Mouse (Mus musculus) midbrain, embryonic 13.5 days (tissue): ENCODE data around the gene Tfip11. TPM values are rescaled to one million over a fixed set of nuclear protein-coding genes. Genes with fewer than 3 reads are reported as not detected.

ENCODE experiments used
- ATAC-seq: fragments of 200-750 bp; cut with Nextera tagmentation; 2 replicates; pipeline ENCODE4 v1.8.0; 2017; ENCODE audit warnings: mild to moderate bottlenecking, moderate TSS enrichment, moderate library complexity
- H3K27ac ChIP-seq: fragments of 300-500 bp; sonication (generic); 2 replicates; pipeline ENCODE4 v1.5.1; 2015; ENCODE audit warnings: inconsistent platforms, mild to moderate bottlenecking, moderate library complexity
- H3K27me3 ChIP-seq: fragments of 300-500 bp; sonication (generic); 2 replicates; pipeline ENCODE4 v1.6.1; 2015; ENCODE audit warnings: mild to moderate bottlenecking, inconsistent platforms
- H3K36me3 ChIP-seq: fragments of 300-500 bp; sonication (generic); 2 replicates; pipeline ENCODE4 v1.6.1; 2015; ENCODE audit warnings: mild to moderate bottlenecking, inconsistent platforms
- H3K4me1 ChIP-seq: fragments of 300-500 bp; sonication (generic); replicated peaks from 2 replicates; pipeline ENCODE4 v1.6.1; 2015; ENCODE audit warnings: inconsistent platforms
- H3K4me2 ChIP-seq: fragments of 300-500 bp; sonication (generic); replicated peaks from 2 replicates; pipeline ENCODE4 v1.6.1; 2015; ENCODE audit warnings: moderate library complexity, mild to moderate bottlenecking, inconsistent platforms
- H3K4me3 ChIP-seq: fragments of 300-500 bp; sonication (generic); replicated peaks from 2 replicates; pipeline ENCODE4 v1.5.1; 2015; ENCODE audit warnings: mild to moderate bottlenecking, inconsistent platforms
- H3K9ac ChIP-seq: fragments of 300-500 bp; sonication (generic); replicated peaks from 2 replicates; pipeline ENCODE4 v1.6.1; 2015; ENCODE audit warnings: mild to moderate bottlenecking, inconsistent platforms
- H3K9me3 ChIP-seq: fragments of 300-500 bp; sonication (generic); 2 replicates; pipeline ENCODE4 v1.6.1; 2016; ENCODE audit warnings: mild to moderate bottlenecking, inconsistent platforms
- WGBS: fragments of 180-500 bp; shearing (Covaris S2); methylation state at CpG from one replicate; pipeline ENCODE4 v1.1.7; 2015; 5-methylcytosine and 5-hydroxymethylcytosine counted together
- polyA plus RNA-seq: library from polyadenylated mRNA; unstranded; fragments of >200 nt; fragmentation: Nextera tagmentation; extraction: Ambion mirVana; gene quantifications from 2 replicates; pipeline ENCODE4 v1.2.1, GENCODE M21; 2015

Tfip11 gene
- polyA plus RNA-seq, 1 experiment from 2014 or later, result 36.3 TPM

DNA sequence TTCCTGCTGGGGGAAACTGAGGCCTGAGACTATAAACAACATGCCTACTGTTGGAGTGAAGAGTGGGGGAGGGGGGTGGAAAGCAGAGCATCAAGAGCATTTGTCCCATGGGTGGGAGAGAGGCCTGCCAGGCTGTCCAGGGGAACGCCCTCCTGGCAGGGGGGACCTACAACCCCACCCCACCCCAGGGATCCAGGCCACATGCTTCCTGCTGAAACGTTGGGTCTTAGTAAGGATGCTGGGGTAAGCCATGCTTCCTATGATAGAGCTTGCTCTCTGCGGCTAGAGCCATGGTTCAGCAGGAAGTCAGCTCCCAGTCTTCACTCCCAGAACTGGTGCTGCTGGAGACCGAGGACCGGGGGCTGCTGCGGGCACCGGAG, 42.0 kb upstream of the Tfip11 start:
- Histone ChIP-seq H3K27ac (no peak overlapping the region), H3K9ac (no peak overlapping the region), H3K4me3 (no peak overlapping the region), H3K4me1 (peaks cover 23% of the 10 kb centered on the region), H3K9me3 (no peaks in the 10 kb centered on the region), H3K4me2 (no peak overlapping the region), H3K27me3 (no peaks in the 10 kb centered on the region), H3K36me3 (no peaks in the 10 kb centered on the region)
- ATAC-seq, result no peak
- WGBS, result 83% methylated on average over 7 of the region's 7 CpGs

DNA sequence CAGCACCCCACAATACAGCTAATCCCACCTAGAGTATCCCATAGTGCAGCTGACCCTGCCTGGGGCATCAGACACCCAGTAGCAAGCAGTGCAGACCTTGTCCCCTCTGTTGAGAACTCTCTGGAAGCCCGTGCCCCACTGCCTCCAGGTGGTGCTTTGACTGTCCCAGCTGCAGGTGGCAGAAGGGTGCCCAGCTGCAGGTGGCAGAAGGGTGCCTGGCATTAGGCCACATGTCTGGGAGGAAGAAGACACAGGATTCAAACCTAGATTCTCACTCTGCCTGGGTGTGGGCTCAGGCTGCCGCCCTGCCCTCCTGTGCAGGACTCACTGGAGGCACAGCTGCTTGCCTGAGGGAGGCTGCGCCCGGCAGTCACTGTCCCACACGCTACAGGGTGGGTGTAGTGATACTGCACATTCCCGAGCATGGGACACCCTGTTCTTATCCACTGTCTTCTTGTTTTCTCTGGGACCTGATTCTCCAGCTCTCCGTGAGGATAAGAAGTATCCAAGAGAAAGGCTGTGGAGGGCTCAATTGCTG, 40.5 kb upstream of the Tfip11 start:
- Histone ChIP-seq H3K4me2 (no peak overlapping the region), H3K4me1 (peaks cover 10% of the 10 kb centered on the region), H3K27ac (no peak overlapping the region), H3K36me3 (no peaks in the 10 kb centered on the region), H3K27me3 (no peaks in the 10 kb centered on the region), H3K9me3 (no peaks in the 10 kb centered on the region), H3K9ac (no peak overlapping the region), H3K4me3 (no peak overlapping the region)
- WGBS, result 97% methylated on average over 7 of the region's 7 CpGs
- ATAC-seq, result no peak

DNA sequence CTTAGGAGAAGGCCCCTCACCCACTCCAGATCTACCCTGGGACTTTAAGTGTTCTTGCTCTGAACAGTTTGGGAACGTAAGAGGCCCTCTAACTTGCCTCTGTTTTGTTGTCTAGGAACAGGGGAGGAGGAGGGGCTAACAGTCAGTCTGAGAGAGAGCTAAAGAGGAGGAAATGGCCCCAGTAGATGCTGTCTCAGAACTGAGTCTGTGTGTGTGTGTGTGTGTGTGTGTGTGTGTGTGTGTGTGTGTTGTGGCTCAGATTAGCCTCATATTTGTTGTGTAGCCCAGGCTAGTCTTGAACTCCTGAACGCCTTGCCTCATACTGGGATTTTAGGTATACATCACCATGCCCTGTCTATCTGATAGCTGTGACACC, 39.6 kb upstream of the Tfip11 start:
- Histone ChIP-seq H3K4me1 (peaks cover 4% of the 10 kb centered on the region; the same call in 1 of the 2 replicates), H3K36me3 (no peaks in the 10 kb centered on the region), H3K27me3 (no peaks in the 10 kb centered on the region), H3K9ac (no peak overlapping the region), H3K9me3 (no peaks in the 10 kb centered on the region), H3K4me2 (no peak overlapping the region), H3K4me3 (no peak overlapping the region), H3K27ac (no peak overlapping the region)
- 71% methylated on average over 2 of the region's 2 CpGs for WGBS
- no peak for ATAC-seq

DNA sequence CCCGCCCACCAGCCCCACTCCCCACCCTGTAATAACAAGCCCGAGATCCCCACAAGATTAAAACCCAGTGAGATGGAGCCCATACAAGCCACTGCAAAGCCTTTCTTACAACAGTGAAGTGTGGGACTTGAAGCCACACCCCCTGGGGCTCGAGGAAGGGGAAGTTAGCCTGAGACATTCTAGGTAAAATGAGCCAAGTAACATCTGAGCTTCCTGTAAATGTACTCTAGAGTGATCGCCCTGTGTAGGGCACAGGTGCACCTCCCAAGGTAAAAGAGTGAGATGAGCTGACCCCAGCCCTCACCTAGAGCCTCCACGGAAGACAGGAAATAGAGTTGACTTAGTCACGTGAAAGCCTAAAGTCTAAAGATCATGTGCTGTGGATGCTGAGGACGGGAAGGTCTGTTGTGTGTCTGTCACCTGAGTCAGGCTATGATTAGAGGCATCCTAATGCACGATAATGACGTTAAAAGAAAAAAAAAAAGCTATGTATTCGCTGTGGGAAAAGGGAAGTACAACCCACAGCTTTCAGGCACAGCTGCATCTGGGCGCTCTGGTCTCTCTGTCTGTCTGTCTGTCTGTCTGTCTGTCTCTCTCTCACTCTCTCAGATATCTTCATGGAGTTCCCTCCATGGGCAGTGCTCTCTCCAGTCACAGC, 39.0 kb upstream of the Tfip11 start:
- H3K9ac ChIP-seq, result no peak overlapping the region
- WGBS, result 85% methylated on average over 11 of the region's 11 CpGs
- no peaks in the 10 kb centered on the region for H3K9me3 ChIP-seq
- H3K27ac ChIP-seq, result no peak overlapping the region
- H3K4me3 ChIP-seq, result no peak overlapping the region
- peaks cover 4% of the 10 kb centered on the region; the same call in 1 of the 2 replicates for H3K4me1 ChIP-seq
- H3K27me3 ChIP-seq, result no peaks in the 10 kb centered on the region
- H3K36me3 ChIP-seq, result no peaks in the 10 kb centered on the region
- no peak for ATAC-seq
- H3K4me2 ChIP-seq, result no peak overlapping the region

DNA sequence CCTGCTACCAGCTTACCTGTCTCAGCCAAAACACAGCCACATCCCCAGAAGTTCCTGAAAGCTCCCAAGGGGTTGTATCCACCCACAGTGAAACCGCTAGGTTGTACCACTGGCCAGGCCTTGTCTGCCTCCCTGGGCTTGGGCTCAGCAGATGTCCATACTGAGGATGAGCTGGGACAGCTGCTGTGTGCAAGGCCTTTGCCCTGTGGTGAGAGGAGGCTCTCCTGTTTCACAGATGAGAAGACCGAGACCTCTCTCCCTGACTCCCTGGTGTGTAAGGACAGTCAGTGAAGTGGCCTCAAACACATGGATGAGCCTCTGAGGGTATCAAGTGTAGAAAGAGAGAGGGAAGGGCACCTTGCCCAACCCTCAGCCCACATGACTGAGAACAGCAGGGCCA, 38.5 kb upstream of the Tfip11 start:
- WGBS, result 96% methylated on average over 2 of the region's 2 CpGs

DNA sequence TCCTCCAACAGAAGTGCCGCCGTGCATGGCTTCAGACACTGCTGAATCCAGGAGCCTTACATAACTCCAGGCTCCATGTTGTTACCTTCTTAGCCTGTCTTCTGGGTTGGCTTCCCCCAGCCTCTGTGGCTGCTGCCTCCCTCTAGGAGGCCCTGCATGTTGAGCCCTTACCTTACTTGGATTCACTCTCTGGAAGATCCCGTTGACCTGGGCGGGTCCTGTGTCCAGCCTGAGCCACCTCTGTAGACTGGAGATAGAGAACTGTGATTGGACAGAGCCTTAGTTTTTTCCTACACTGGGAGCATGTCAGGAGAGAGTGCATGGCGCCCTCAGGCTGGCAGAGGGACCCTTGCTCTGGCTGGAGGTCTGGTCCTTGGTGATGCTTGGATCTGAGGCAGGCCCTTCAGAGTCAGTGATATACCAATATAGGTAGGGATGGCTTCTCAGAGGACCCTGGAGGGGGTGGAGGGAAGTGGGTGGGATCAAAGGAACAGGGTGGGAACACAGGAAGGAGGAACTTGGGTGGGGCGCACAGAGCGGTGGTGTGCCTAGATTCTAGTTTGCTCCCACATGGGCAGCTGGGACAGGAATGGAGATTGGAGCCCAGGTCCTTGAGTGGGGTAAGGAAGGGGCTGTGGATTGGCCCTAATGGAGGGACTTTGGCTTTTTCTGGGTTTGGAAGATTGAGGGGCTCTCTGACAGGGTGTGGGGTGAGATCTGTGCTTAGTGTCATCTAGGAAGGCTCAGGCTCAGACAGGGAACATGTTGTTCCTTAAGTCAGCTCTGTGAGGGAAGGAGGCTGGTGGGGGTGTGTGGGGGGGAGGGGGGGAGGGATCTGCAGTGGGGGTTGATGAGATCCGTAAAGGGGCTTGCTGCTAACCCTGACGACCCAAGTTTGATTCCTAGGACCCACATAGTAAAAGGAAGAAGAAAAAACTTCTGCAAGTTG, 37.7 kb upstream of the Tfip11 start:
- ATAC-seq, result no peak
- Histone ChIP-seq H3K9ac (no peak overlapping the region), H3K27me3 (no peaks in the 10 kb centered on the region), H3K4me1 (peaks cover 5% of the 10 kb centered on the region; the same call in 1 of the 2 replicates), H3K4me3 (no peak overlapping the region), H3K9me3 (no peaks in the 10 kb centered on the region), H3K4me2 (no peak overlapping the region), H3K36me3 (no peaks in the 10 kb centered on the region), H3K27ac (no peak overlapping the region)
- 85% methylated on average over 9 of the region's 9 CpGs for WGBS

More for the DNA sequence above, 38.5 kb upstream of the Tfip11 start:
- Histone ChIP-seq H3K9ac (no peak overlapping the region), H3K4me3 (no peak overlapping the region), H3K4me1 (peaks cover 5% of the 10 kb centered on the region; the same call in 1 of the 2 replicates), H3K4me2 (no peak overlapping the region), H3K36me3 (no peaks in the 10 kb centered on the region), H3K27ac (no peak overlapping the region), H3K27me3 (no peaks in the 10 kb centered on the region), H3K9me3 (no peaks in the 10 kb centered on the region)
- ATAC-seq, result no peak

DNA sequence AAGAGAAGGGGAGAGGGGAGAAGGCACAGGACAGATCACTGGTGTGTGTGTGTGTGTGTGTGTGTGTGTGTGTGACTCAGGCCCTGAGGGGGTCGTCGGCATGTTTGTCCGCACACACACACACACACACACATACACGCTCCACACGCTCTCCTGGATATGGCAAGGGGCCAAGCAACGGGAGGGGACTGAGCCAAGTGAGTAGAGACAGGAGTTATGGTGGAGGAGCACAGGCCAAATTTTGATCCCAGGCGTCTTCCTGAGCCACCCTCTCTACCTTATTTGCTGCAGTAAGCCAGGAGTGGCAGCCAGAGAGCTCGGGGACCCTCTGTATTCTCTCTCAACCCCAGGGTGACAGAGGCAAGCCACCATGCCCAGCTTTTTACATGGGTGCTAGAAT, 36.9 kb upstream of the Tfip11 start:
- ATAC-seq, result no peak
- no peak overlapping the region for H3K4me3 ChIP-seq
- no peaks in the 10 kb centered on the region for H3K9me3 ChIP-seq
- no peak overlapping the region for H3K4me2 ChIP-seq
- H3K9ac ChIP-seq, result no peak overlapping the region
- WGBS, result 83% methylated on average over 4 of the region's 8 CpGs
- no peaks in the 10 kb centered on the region for H3K27me3 ChIP-seq
- H3K4me1 ChIP-seq, result peaks cover 6% of the 10 kb centered on the region; the same call in 1 of the 2 replicates
- no peak overlapping the region for H3K27ac ChIP-seq
- no peaks in the 10 kb centered on the region for H3K36me3 ChIP-seq

DNA sequence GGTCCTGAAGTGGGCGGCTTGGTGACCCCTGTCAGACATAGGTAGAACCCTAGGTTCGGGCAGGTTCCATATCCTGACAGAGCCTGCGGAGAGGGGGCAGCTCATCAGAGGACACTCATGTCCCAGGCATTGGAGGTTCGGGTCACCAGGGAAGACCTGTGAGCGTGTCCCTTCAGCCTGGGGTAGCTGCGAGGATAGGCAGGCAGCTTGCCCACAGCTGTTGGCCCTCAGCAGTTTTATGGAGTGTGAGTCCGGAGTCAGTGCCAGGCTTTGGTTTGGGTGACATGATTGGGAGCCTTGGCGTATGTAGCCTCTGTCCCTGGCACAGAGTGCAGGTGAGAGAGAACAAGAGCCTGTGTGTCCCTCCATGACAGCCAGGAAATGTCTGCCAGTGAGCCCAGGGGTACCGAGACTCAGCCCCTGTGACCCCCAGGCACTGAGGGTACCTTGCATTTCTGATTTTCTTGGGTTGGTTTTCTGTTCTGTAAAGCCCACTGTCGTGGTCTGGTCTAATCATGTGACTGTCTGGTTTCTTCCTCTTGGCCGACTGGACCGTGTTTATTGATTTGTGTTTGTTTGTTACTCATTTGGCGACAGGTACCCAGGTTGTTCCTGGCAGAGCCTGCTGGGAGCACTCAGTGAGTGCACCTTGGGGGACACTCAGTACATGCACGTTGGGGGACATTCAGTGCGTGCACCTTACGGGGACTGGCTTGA, 36.2 kb upstream of the Tfip11 start:
- ATAC-seq, result no peak

DNA sequence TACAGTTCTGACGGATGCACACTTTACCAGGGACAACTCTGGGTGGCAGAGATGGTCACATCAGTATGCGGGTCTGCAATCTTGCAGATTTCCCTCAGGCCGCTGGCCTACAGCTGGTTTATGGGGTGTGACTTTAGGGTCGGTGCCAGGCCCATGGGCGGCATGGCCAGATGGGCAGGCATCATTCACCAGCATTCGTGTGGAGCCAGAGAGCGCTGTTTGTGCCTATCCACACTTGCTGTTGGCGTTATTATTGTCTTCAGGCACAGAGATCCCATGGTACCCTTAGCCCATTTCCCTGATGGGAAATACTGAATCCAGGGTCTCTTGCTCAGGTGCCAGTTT, 35.6 kb upstream of the Tfip11 start:
- no peak overlapping the region for H3K4me3 ChIP-seq
- no peak for ATAC-seq
- H3K9ac ChIP-seq, result no peak overlapping the region
- H3K9me3 ChIP-seq, result no peaks in the 10 kb centered on the region
- no peak overlapping the region for H3K4me2 ChIP-seq
- no peaks in the 10 kb centered on the region for H3K27me3 ChIP-seq
- no peak overlapping the region for H3K27ac ChIP-seq
- no peaks in the 10 kb centered on the region for H3K36me3 ChIP-seq
- peaks cover 19% of the 10 kb centered on the region for H3K4me1 ChIP-seq
- WGBS, result 91% methylated on average over 8 of the region's 8 CpGs

More for the DNA sequence above, 36.2 kb upstream of the Tfip11 start:
- no peak overlapping the region for H3K4me3 ChIP-seq
- H3K4me1 ChIP-seq, result peaks cover 14% of the 10 kb centered on the region
- no peaks in the 10 kb centered on the region for H3K36me3 ChIP-seq
- H3K4me2 ChIP-seq, result no peak overlapping the region
- WGBS, result 90% methylated on average over 16 of the region's 16 CpGs
- no peaks in the 10 kb centered on the region for H3K9me3 ChIP-seq
- H3K27ac ChIP-seq, result no peak overlapping the region
- H3K27me3 ChIP-seq, result no peaks in the 10 kb centered on the region
- no peak overlapping the region for H3K9ac ChIP-seq

DNA sequence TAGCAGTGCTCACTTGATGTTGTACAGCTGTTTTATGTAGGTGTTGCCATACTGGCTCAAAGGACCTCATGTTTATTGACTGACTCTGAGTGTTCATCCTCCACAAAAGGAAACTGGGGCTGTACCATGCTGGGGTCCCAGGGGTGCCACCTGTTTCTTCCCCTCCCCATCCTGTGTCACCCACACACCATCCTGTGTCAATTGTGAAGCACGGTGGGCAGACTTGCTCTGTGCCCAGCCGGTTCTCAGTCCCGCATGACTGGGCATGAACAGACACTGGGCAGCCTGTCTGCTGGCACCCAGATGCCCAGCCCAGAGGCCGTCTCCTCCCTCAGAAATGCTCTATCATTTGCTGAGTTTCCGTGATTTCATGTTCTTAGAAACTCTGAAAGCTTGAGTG, 34.3 kb upstream of the Tfip11 start:
- Histone ChIP-seq H3K27ac (no peak overlapping the region), H3K4me1 (peaks cover 21% of the 10 kb centered on the region), H3K36me3 (no peaks in the 10 kb centered on the region), H3K27me3 (no peaks in the 10 kb centered on the region), H3K4me2 (no peak overlapping the region), H3K9ac (no peak overlapping the region), H3K9me3 (no peaks in the 10 kb centered on the region), H3K4me3 (no peak overlapping the region)
- ATAC-seq, result no peak
- WGBS, result 87% methylated on average over 5 of the region's 5 CpGs

DNA sequence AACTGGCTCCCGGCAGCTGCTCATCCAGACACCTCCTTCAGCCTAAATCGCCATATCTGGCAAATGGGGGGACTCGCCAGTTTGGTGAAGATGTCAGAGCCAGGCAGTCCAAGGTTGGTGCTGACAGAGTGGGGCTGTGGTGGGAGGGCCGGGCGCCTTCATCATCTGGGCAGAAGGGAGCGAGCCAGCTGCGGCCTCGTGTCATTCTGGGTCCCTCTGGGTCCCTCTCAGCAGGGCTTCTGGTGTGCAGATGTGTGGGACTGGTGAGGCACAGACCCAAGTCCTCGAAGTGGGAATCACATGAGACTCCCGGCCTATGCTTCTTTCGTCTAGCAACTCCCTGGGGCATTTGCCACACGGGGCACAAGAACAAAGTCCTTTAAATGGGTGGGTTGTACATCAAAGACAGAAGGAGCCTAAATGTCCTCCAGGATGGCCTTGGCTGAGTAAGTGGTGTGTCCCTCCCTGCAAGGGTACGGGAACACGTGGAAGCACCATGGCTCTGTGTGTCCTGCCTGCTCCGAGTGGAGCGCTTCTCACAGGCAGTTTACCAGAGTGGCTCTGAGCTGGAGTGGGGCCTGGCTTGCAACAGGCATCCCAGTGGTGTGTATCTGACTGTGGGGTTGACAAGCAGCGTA, 33.7 kb upstream of the Tfip11 start:
- ATAC-seq, result no peak
- Histone ChIP-seq H3K9ac (no peak overlapping the region), H3K4me1 (peaks cover 21% of the 10 kb centered on the region), H3K36me3 (no peaks in the 10 kb centered on the region), H3K27ac (peak overlapping the region; percentile 22; the same call in 1 of the 2 replicates), H3K4me3 (no peak overlapping the region), H3K9me3 (no peaks in the 10 kb centered on the region), H3K4me2 (no peak overlapping the region), H3K27me3 (no peaks in the 10 kb centered on the region)
- WGBS, result 85% methylated on average over 17 of the region's 17 CpGs
